Mouse (Mus musculus): Measurements from ENCODE around the gene Myo16. TPM values are rescaled to one million over a fixed set of nuclear protein-coding genes. Genes with fewer than 3 reads are reported as not detected.

Myo16 gene
- polyA plus RNA-seq, 1 experiment from 2014 or later: 3.0 TPM

DNA sequence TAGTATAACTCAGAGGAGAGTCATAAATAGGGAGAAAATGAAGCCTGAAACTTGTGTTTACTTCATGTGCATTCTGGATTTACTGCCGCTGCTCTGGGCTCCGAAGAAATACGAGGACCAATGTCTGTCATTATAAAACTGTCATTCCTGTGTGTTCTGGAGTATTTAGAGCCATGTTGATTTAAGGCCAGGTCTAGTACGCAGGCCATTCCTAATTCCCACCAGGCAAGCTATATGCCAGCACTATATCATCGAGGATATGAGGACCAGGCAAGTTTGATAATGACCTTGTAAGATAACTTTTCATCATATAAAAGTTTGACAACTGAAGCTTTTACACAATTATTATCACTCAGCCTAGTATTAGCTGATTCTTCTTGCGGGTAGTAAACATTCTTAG is 153.6 kb downstream of the Myo16 start:
- WGBS: 88% methylated on average over 6 of the region's 6 CpGs
- ATAC-seq (ENCODE audit: low FRiP score) (no peak), DNase-seq (ENCODE audit: low spot score, missing footprints) (no peak)
- no peak overlapping the region for H3K27ac ChIP-seq (ENCODE audit: low read depth, low read length)
- no peaks in the 10 kb centered on the region for H3K9me3 ChIP-seq (ENCODE audit: control insufficient read depth, low read length)
- H3K36me3 ChIP-seq (ENCODE audit: control insufficient read depth, insufficient read depth, low read length): no peaks in the 10 kb centered on the region
- H3K27me3 ChIP-seq (ENCODE audit: control insufficient read depth, insufficient read depth, low read length): no peaks in the 10 kb centered on the region
- no peak overlapping the region for H3K4me2 ChIP-seq
- no peak overlapping the region for H3K9ac ChIP-seq (ENCODE audit: low read length)
- H3K4me3 ChIP-seq (ENCODE audit: low read depth, low read length): no peak overlapping the region
- no peaks in the 10 kb centered on the region for H3K4me1 ChIP-seq (ENCODE audit: control insufficient read depth, insufficient read depth, low read length)

DNA sequence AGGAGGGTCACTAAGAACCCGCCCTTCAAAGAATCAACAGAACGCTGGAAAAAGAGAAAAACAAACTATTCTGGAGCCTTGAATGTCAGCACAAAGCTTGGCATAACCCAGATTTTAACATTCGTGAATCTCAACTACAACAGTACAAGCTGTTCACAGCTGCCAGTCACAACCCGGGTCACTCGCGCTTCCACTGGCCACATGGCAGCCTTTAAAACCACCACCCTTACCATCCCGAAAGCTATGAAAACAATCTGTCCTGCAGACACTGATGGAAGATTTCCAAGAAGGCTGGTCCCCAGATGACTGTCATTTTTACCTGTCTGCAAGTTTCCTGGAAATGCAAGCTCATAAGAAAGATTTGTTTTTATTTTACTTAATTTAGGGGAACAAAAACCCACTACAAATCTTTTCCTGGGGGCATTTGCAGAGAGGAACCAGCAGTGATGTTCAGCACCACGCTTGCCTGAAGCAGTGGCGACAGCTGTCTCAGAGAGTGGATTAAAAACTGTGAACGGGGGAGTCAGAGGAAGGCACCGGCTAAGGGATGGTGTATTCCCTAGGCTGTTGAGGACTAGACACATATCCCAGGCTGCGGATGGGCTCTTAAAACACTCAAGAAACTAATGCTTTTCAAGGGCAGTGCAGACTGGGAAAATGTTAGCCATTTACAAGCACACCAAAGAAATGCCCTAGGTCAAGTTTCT is 154.2 kb downstream of the Myo16 start:
- Histone ChIP-seq H3K9ac (ENCODE audit: low read length) (no peak overlapping the region), H3K27me3 (ENCODE audit: control insufficient read depth, insufficient read depth, low read length) (no peaks in the 10 kb centered on the region), H3K4me2 (no peak overlapping the region), H3K9me3 (ENCODE audit: control insufficient read depth, low read length) (no peaks in the 10 kb centered on the region), H3K27ac (ENCODE audit: low read depth, low read length) (no peak overlapping the region), H3K36me3 (ENCODE audit: control insufficient read depth, insufficient read depth, low read length) (no peaks in the 10 kb centered on the region), H3K4me3 (ENCODE audit: low read depth, low read length) (no peak overlapping the region), H3K4me1 (ENCODE audit: control insufficient read depth, insufficient read depth, low read length) (no peaks in the 10 kb centered on the region)
- DNase-seq (ENCODE audit: low spot score, missing footprints): no peak
- no peak for ATAC-seq (ENCODE audit: low FRiP score)
- WGBS: 69% methylated on average over 12 of the region's 12 CpGs

DNA sequence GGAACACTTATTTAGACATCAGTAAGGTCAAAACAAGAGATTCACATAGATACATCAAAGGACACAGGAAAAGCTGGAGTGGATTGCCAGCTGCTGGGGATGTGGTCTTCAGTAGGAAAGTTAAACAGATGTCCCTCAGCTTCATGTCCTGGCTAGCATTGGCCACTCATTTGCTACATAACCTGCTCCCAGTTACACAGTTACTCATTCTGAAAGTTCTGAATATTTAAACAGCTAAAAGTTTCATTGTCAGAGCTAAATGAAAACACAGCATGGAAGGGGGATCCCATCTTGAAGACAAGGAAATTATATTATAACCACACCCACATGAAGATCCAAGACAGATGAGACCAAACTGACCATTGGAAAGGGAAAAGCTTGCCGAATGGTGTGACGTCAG is 156.8 kb downstream of the Myo16 start:
- no peak for ATAC-seq (ENCODE audit: low FRiP score)
- H3K4me2 ChIP-seq: no peak overlapping the region
- DNase-seq (ENCODE audit: low spot score, missing footprints): no peak
- no peak overlapping the region for H3K27ac ChIP-seq (ENCODE audit: low read depth, low read length)
- H3K4me3 ChIP-seq (ENCODE audit: low read depth, low read length): no peak overlapping the region
- no peaks in the 10 kb centered on the region for H3K4me1 ChIP-seq (ENCODE audit: control insufficient read depth, insufficient read depth, low read length)
- 95% methylated on average over 2 of the region's 2 CpGs for WGBS
- H3K36me3 ChIP-seq (ENCODE audit: control insufficient read depth, insufficient read depth, low read length): no peaks in the 10 kb centered on the region
- no peak overlapping the region for H3K9ac ChIP-seq (ENCODE audit: low read length)
- no peaks in the 10 kb centered on the region for H3K27me3 ChIP-seq (ENCODE audit: control insufficient read depth, insufficient read depth, low read length)
- no peaks in the 10 kb centered on the region for H3K9me3 ChIP-seq (ENCODE audit: control insufficient read depth, low read length)

DNA sequence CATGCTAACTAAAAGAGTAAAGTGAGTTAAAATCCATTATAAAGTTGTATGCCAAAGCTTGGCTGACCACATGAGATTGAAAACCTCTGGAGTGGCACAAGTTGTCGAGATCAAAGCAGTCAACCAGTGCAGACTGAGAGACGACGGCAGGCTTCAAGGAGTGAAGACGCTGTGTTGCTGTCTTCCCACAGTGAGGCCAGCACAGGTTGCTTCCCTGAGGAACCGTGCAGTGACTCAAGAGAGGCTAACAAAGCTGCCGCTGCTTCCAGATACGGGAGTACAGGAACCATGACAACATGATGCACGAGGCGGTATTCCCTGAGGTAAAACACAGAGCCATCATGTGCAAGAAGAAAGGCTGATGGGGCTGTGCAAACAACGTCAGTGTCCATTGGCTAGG is 158.6 kb downstream of the Myo16 start:
- no peaks in the 10 kb centered on the region for H3K9me3 ChIP-seq (ENCODE audit: control insufficient read depth, low read length)
- no peaks in the 10 kb centered on the region for H3K4me1 ChIP-seq (ENCODE audit: control insufficient read depth, insufficient read depth, low read length)
- no peak for DNase-seq (ENCODE audit: low spot score, missing footprints)
- H3K4me2 ChIP-seq: no peak overlapping the region
- ATAC-seq (ENCODE audit: low FRiP score): no peak
- no peak overlapping the region for H3K9ac ChIP-seq (ENCODE audit: low read length)
- no peaks in the 10 kb centered on the region for H3K27me3 ChIP-seq (ENCODE audit: control insufficient read depth, insufficient read depth, low read length)
- H3K27ac ChIP-seq (ENCODE audit: low read depth, low read length): no peak overlapping the region
- no peak overlapping the region for H3K4me3 ChIP-seq (ENCODE audit: low read depth, low read length)
- no peaks in the 10 kb centered on the region for H3K36me3 ChIP-seq (ENCODE audit: control insufficient read depth, insufficient read depth, low read length)
- 77% methylated on average over 10 of the region's 10 CpGs for WGBS

DNA sequence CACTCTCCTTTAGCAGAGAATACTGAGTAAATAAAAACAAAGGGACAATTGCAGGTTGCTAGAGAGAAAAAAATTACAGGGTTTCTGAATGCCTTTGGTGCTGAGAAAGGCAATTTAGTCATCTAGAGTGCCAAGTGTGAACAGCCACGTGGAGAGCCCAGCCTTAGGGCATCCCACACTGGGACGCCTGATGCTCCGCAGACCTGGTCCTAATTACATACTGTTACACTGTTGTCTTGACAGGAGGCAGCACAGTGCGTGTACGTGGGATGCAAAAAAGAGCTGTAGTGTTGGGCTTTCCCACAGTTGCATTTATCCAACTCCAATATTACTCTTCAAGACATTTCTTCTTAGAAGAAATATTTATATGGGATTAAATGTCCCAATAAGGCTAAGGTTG is 162.5 kb downstream of the Myo16 start:
- H3K9me3 ChIP-seq (ENCODE audit: control insufficient read depth, low read length): no peaks in the 10 kb centered on the region
- 81% methylated on average over 5 of the region's 5 CpGs for WGBS
- no peaks in the 10 kb centered on the region for H3K27me3 ChIP-seq (ENCODE audit: control insufficient read depth, insufficient read depth, low read length)
- H3K27ac ChIP-seq (ENCODE audit: low read depth, low read length): no peak overlapping the region
- no peaks in the 10 kb centered on the region for H3K36me3 ChIP-seq (ENCODE audit: control insufficient read depth, insufficient read depth, low read length)
- no peaks in the 10 kb centered on the region for H3K4me1 ChIP-seq (ENCODE audit: control insufficient read depth, insufficient read depth, low read length)
- H3K4me2 ChIP-seq: no peak overlapping the region
- DNase-seq (ENCODE audit: low spot score, missing footprints) (no peak), ATAC-seq (ENCODE audit: low FRiP score) (no peak)
- no peak overlapping the region for H3K4me3 ChIP-seq (ENCODE audit: low read depth, low read length)
- H3K9ac ChIP-seq (ENCODE audit: low read length): no peak overlapping the region

DNA sequence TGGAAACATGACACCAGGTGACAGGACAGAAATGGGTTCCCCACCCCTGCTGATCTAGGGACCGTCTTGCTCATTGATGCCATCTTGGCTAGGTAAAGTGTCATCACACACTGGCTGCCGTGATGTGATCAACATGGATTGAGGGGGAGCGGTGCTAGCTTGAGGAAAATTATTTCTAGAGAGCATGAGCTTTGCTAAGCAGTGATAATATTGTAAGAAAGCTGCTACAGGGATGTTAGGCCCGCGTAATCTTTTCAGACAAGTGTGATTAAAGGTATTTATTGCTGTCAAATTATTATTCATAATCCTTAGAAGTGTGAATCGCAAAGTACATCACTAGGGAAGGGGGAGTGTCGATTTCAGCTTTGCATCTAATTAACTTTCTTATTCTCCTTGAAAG is 164.4 kb downstream of the Myo16 start:
- no peak for DNase-seq (ENCODE audit: low spot score, missing footprints)
- WGBS: 85% methylated on average over 7 of the region's 7 CpGs

DNA sequence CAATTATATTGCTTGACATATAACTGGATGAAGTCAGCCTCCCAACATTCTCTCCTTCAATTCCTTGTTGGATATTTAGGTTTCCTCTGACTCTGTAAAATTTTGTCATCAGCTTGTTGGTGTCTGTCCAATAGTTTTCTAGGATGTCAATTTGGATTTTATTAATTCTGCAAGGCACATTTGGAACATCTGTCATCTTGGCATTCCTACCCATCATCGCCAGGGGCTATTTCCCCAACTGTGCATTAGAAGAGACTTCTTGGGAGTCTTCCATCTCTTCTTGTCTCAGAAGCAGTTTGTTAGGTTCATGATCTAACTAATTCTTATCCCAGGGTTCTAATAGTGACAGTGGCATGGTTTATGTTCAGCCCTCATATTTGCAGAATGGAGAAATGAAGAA is 196.7 kb downstream of the Myo16 start:
- 100% methylated on average over 1 of the region's 1 CpGs for WGBS
- no peaks in the 10 kb centered on the region for H3K36me3 ChIP-seq (ENCODE audit: control insufficient read depth, insufficient read depth, low read length)

More for the DNA sequence above, 164.4 kb downstream of the Myo16 start:
- no peak overlapping the region for H3K4me2 ChIP-seq
- H3K27ac ChIP-seq (ENCODE audit: low read depth, low read length): no peak overlapping the region
- no peak for ATAC-seq (ENCODE audit: low FRiP score)
- H3K27me3 ChIP-seq (ENCODE audit: control insufficient read depth, insufficient read depth, low read length): no peaks in the 10 kb centered on the region
- H3K36me3 ChIP-seq (ENCODE audit: control insufficient read depth, insufficient read depth, low read length): no peaks in the 10 kb centered on the region
- no peaks in the 10 kb centered on the region for H3K4me1 ChIP-seq (ENCODE audit: control insufficient read depth, insufficient read depth, low read length)
- H3K9me3 ChIP-seq (ENCODE audit: control insufficient read depth, low read length): no peaks in the 10 kb centered on the region
- H3K9ac ChIP-seq (ENCODE audit: low read length): no peak overlapping the region
- no peak overlapping the region for H3K4me3 ChIP-seq (ENCODE audit: low read depth, low read length)

DNA sequence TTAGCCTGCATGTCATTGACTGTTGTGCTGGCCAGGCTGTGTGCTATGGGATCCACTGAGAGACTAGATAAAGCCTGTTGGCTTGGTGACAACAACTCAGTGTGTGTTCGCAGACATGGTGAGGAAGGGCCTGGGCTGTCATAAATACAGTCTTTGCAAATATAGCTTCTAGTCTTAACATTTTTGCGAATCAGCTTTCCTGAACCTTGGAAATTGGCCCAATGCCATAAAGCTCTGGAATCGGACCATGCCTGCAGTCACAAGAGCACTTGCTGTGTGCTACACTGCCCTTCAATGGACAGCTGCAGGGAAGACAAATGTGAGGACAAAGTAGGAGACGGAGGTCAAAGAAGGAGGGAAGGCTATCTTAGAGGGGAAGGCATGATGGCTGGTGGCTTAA is 205.0 kb downstream of the Myo16 start:
- Histone ChIP-seq H3K4me2 (no peak overlapping the region), H3K9ac (ENCODE audit: low read length) (no peak overlapping the region), H3K27ac (ENCODE audit: low read depth, low read length) (no peak overlapping the region), H3K4me1 (ENCODE audit: control insufficient read depth, insufficient read depth, low read length) (no peaks in the 10 kb centered on the region), H3K27me3 (ENCODE audit: control insufficient read depth, insufficient read depth, low read length) (no peaks in the 10 kb centered on the region), H3K36me3 (ENCODE audit: control insufficient read depth, insufficient read depth, low read length) (no peaks in the 10 kb centered on the region), H3K4me3 (ENCODE audit: low read depth, low read length) (no peak overlapping the region), H3K9me3 (ENCODE audit: control insufficient read depth, low read length) (no peaks in the 10 kb centered on the region)
- DNase-seq (ENCODE audit: low spot score, missing footprints) (no peak), ATAC-seq (ENCODE audit: low FRiP score) (no peak)
- 90% methylated on average over 4 of the region's 4 CpGs for WGBS

More for the DNA sequence above, 196.7 kb downstream of the Myo16 start:
- H3K4me3 ChIP-seq (ENCODE audit: low read depth, low read length): no peak overlapping the region
- no peaks in the 10 kb centered on the region for H3K27me3 ChIP-seq (ENCODE audit: control insufficient read depth, insufficient read depth, low read length)
- ATAC-seq (ENCODE audit: low FRiP score) (no peak), DNase-seq (ENCODE audit: low spot score, missing footprints) (no peak)
- H3K9me3 ChIP-seq (ENCODE audit: control insufficient read depth, low read length): no peaks in the 10 kb centered on the region
- no peak overlapping the region for H3K27ac ChIP-seq (ENCODE audit: low read depth, low read length)
- H3K4me1 ChIP-seq (ENCODE audit: control insufficient read depth, insufficient read depth, low read length): no peaks in the 10 kb centered on the region
- H3K4me2 ChIP-seq: no peak overlapping the region
- no peak overlapping the region for H3K9ac ChIP-seq (ENCODE audit: low read length)

DNA sequence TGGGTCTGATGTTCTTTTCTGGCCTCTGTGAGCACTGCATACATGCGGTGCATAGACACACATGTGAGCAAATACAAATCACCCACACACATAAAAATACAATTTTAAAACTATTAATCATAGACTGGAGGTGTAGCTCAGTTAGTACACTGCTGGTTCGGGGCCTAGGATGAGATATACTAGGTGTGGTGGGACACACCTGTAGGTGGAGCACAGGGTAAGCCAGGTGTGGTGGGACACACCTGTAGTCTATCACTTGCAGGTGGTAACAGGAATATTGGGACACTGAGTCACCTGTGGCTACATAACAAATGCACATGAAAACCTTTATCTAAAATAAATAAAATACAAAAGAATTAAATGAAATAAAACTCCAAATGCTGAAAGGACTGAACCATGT is 209.2 kb downstream of the Myo16 start:
- no peaks in the 10 kb centered on the region for H3K9me3 ChIP-seq (ENCODE audit: control insufficient read depth, low read length)
- no peaks in the 10 kb centered on the region for H3K4me1 ChIP-seq (ENCODE audit: control insufficient read depth, insufficient read depth, low read length)
- no peak overlapping the region for H3K27ac ChIP-seq (ENCODE audit: low read depth, low read length)
- no peak for ATAC-seq (ENCODE audit: low FRiP score)
- H3K4me3 ChIP-seq (ENCODE audit: low read depth, low read length): no peak overlapping the region
- no peak for DNase-seq (ENCODE audit: low spot score, missing footprints)
- no peak overlapping the region for H3K4me2 ChIP-seq
- H3K9ac ChIP-seq (ENCODE audit: low read length): no peak overlapping the region
- no peaks in the 10 kb centered on the region for H3K36me3 ChIP-seq (ENCODE audit: control insufficient read depth, insufficient read depth, low read length)
- 98% methylated on average over 2 of the region's 2 CpGs for WGBS
- no peaks in the 10 kb centered on the region for H3K27me3 ChIP-seq (ENCODE audit: control insufficient read depth, insufficient read depth, low read length)

Measured in midbrain, embryonic 11.5 days (tissue).